Mouse (Mus musculus) small intestine, adult 2 months (tissue): ENCODE measurements at regions not wholly inside any gene's neighbourhood (a gene's known extent, or its start where the extent isn't known, plus 50 kb on each side); places are given as distances from the start of the nearest gene placed in this dataset.

ENCODE experiments used
- H3K27ac ChIP-seq: fragments of 200-500 bp; 2 replicates; pipeline ENCODE4 v1.5.1; 2012; ENCODE audit warnings: low read depth, low read length, control low read depth, inconsistent platforms; ENCODE audit not compliant: insufficient read depth
- H3K27me3 ChIP-seq: fragments of 200-500 bp; 2 replicates; pipeline ENCODE4 v1.6.1; 2012; ENCODE audit warnings: mild to moderate bottlenecking, moderate library complexity, low read length, inconsistent platforms; ENCODE audit not compliant: control insufficient read depth, insufficient read depth
- H3K36me3 ChIP-seq: fragments of 200-500 bp; 2 replicates; pipeline ENCODE4 v1.6.1; 2012; ENCODE audit warnings: mild to moderate bottlenecking, low read length, control low read depth, inconsistent platforms; ENCODE audit not compliant: control insufficient read depth, insufficient read depth
- H3K4me1 ChIP-seq: fragments of 200-500 bp; 2 replicates; pipeline ENCODE4 v1.6.1; 2012; ENCODE audit warnings: low read length, inconsistent platforms, mixed read lengths; ENCODE audit not compliant: control insufficient read depth, insufficient read depth, insufficient read length
- H3K4me3 ChIP-seq: fragments of 200-500 bp; 2 replicates; pipeline ENCODE4 v1.5.1; 2012; ENCODE audit warnings: low read depth, mild to moderate bottlenecking, control low read depth, inconsistent platforms, low read length, moderate library complexity
- CTCF ChIP-seq: fragments of 200-500 bp; IDR thresholded peaks from 2 replicates; pipeline ENCODE4 v1.5.1; 2012; ENCODE audit warnings: low read depth, mild to moderate bottlenecking, control low read depth, inconsistent platforms, low read length, moderate library complexity, mixed read lengths; ENCODE audit not compliant: insufficient replicate concordance, insufficient read length; ENCODE audit errors: extremely low read depth
- POLR2A ChIP-seq: fragments of 200-500 bp; IDR thresholded peaks from 2 replicates; pipeline ENCODE4 v1.6.1; 2012; ENCODE audit warnings: low read depth, mild to moderate bottlenecking, control low read depth, inconsistent platforms, low read length, moderate library complexity
- WGBS: fragments of 180-500 bp; shearing (Covaris S2); methylation state at CpG from one replicate; pipeline ENCODE4 v1.1.7; 2018; 5-methylcytosine and 5-hydroxymethylcytosine counted together

- TF ChIP-seq POLR2A (no peak), CTCF (no peak)
- no peaks in the 10 kb centered on the region for H3K27me3 ChIP-seq
- no peaks in the 10 kb centered on the region for H3K4me1 ChIP-seq
- 71% methylated on average over 3 of the region's 3 CpGs for WGBS
- H3K36me3 ChIP-seq, result no peaks in the 10 kb centered on the region
- no peak overlapping the region for H3K4me3 ChIP-seq
- H3K27ac ChIP-seq, result no peak overlapping the region
These were observed 125.5 kb downstream of the Cdh26 start for GRCm38 (mm10) chr2:178555692-178556340.

- Histone ChIP-seq H3K4me3 (no peak overlapping the region), H3K36me3 (no peaks in the 10 kb centered on the region), H3K27me3 (no peaks in the 10 kb centered on the region), H3K27ac (no peak overlapping the region), H3K4me1 (no peaks in the 10 kb centered on the region)
- 70% methylated on average over 9 of the region's 9 CpGs for WGBS
- no peak for TF ChIP-seq CTCF
- no peak for TF ChIP-seq POLR2A
These were observed 127.6 kb downstream of the Cdh26 start for GRCm38 (mm10) chr2:178557934-178558333.

GRCm38 (mm10) chr2:178563287-178563686 lies 133.0 kb downstream of the Cdh26 start:
- 71% methylated on average over 7 of the region's 7 CpGs for WGBS
- no peaks in the 10 kb centered on the region for H3K27me3 ChIP-seq
- H3K36me3 ChIP-seq, result no peaks in the 10 kb centered on the region
- H3K4me3 ChIP-seq, result no peak overlapping the region
- no peak for TF ChIP-seq CTCF
- no peak for TF ChIP-seq POLR2A
- H3K4me1 ChIP-seq, result no peaks in the 10 kb centered on the region
- H3K27ac ChIP-seq, result no peak overlapping the region

- no peak overlapping the region for H3K4me3 ChIP-seq
- no peaks in the 10 kb centered on the region for H3K36me3 ChIP-seq
- no peaks in the 10 kb centered on the region for H3K27me3 ChIP-seq
- 31% methylated on average over 8 of the region's 8 CpGs for WGBS
- H3K4me1 ChIP-seq, result no peaks in the 10 kb centered on the region
- H3K27ac ChIP-seq, result no peak overlapping the region
- TF ChIP-seq POLR2A (no peak), CTCF (no peak)
These were observed 135.1 kb downstream of the Cdh26 start for GRCm38 (mm10) chr2:178565368-178565818.

GRCm38 (mm10) chr2:178567493-178567892 lies 137.2 kb downstream of the Cdh26 start:
- 74% methylated on average over 7 of the region's 7 CpGs for WGBS
- TF ChIP-seq CTCF (no peak), POLR2A (no peak)

GRCm38 (mm10) chr2:178572301-178572700 lies 142.0 kb downstream of the Cdh26 start:
- no peaks in the 10 kb centered on the region for H3K36me3 ChIP-seq
- no peaks in the 10 kb centered on the region for H3K4me1 ChIP-seq
- H3K27me3 ChIP-seq, result no peaks in the 10 kb centered on the region
- no peak for TF ChIP-seq POLR2A
- no peak overlapping the region for H3K4me3 ChIP-seq
- H3K27ac ChIP-seq, result no peak overlapping the region
- 73% methylated on average over 5 of the region's 5 CpGs for WGBS

More at GRCm38 (mm10) chr2:178567493-178567892, 137.2 kb downstream of the Cdh26 start:
- H3K4me3 ChIP-seq, result no peak overlapping the region
- no peaks in the 10 kb centered on the region for H3K4me1 ChIP-seq
- H3K27me3 ChIP-seq, result no peaks in the 10 kb centered on the region
- no peaks in the 10 kb centered on the region for H3K36me3 ChIP-seq
- no peak overlapping the region for H3K27ac ChIP-seq

- Histone ChIP-seq H3K27me3 (no peaks in the 10 kb centered on the region), H3K27ac (no peak overlapping the region), H3K36me3 (no peaks in the 10 kb centered on the region), H3K4me3 (no peak overlapping the region), H3K4me1 (no peaks in the 10 kb centered on the region)
- TF ChIP-seq POLR2A (no peak), CTCF (peak; percentile 12; the same call in 1 of the 2 replicates)
- WGBS, result 30% methylated on average over 4 of the region's 4 CpGs
These were observed 144.5 kb downstream of the Cdh26 start for GRCm38 (mm10) chr2:178574859-178575258.
